Mouse (Mus musculus) liver (tissue): ENCODE measurements around the gene Parp12.

Experiments
- DNase-seq: peaks from one replicate; pipeline ENCODE4 v3.0.0-alpha.2; 2020; ENCODE audit warnings: mixed read lengths

The Parp12 gene

DNA sequence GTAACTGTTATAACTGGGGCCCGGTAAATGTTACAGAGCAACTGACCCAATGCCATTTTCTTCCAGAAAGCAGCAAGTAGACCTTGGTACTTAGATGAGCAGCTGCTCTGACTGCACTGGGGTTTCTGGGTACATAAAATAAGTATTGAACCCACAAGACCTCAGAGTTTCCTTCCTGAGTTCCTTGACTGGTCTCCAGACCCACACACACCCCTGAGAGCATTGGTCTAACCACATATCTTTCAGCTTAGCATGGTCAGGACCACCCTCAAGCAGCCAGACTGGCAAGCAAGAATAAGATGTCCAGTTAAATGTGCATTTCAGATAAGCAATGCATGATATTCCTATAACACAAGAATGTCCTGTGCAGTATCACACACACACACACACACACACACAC lies 61.0 kb downstream of the Parp12 start:
- DNase-seq = no peak

DNA sequence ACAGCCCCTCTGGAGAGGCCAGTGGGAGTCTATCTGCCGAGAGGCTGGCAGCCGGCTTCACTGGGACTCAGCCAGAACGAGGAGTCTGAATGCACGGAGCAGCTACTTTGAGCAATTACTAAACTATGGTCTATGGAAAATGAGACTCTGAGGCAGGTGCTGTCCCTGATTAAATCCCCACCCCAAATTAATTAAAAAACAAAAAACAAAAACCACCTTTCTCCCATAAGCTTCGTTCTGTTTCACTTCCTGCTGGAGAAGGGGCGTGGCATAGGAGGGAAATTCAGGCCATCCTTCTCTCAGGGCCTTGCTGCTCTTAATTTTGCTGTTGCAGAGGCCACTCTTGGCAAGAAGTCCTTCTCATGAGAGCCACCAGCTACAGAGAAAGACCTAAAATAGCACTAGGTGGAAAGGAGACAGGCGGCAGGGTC lies 62.3 kb downstream of the Parp12 start:
- DNase-seq = no peak

DNA sequence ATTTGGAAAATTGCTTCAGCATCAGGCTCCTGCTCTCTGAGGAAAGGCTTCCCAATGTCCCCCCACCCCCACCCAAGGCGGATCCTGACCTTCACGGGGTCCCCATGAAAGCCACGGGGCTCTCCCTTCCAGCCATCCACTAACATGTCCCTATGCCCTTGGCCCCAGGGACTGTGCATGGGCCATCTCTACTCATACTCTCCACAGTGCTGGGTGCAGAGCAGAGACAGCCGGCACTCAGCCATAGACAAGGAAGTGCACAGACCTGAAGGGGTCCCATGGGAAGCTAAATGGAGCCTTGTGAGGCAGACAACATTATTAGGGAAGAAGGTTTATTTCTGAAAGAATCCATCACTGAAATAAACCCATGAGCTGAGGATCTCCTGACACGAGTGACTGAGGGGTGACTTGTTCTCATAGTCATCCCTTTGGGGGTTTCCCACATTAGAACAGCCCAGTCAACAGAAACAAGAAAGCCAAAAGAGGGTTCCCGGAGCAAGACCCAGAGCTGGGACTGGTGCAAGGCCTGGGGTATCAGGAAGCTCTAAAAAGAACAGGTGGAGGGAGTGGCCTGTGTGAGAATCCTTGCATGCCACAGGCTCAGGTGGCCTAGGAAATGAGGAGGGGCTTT lies 63.2 kb downstream of the Parp12 start:
- DNase-seq = no peak

DNA sequence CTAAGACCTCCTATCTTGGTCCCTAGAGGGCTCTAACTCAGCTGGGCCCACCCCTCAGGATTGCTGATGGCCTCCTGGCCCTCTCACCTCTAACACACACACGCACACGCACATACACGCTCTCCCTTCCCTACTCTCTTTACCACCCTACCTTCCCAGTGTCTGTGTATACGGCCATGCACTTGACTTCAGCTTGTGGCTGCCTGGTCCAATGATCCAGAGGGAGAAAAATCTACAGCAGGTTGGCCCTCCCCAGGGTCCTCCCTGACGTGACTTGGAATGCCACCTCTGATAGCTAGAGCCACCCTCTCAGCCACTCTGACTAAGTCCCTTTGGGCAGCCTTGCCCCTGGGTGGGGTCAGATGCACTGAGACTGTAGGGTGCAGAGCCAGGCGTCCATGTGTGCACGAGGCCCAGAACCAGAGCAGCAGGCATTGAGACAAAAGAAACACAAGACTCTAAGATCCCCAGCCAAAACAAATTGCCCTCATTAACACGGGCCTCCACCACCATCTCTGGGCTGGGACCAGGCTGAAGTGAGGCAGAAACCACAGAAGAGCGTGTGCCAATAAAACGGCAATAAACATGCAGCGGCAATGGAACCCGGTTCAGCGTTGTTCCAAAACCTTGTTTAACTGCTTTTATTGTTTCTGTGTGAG lies 63.8 kb downstream of the Parp12 start:
- DNase-seq = no peak

DNA sequence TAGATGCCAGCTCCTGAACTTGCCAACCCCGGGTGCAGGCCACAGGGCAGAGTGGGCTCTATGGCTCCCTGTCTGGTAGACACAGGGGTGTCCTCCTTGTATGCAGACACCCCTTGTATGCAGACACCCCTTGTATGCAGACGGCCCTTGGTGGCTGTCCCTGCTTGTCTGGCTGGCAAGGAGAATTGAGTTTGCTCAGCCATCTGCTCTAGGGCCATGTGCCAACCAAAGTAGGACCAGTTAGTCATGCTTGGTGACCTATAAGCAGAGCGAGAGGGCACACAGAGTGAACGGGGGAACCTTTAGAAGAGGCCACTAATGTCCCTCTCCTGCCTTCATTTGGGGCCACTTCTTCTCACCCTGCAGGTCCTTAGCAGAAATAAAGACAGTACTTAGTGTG lies 65.5 kb downstream of the Parp12 start:
- DNase-seq = no peak

DNA sequence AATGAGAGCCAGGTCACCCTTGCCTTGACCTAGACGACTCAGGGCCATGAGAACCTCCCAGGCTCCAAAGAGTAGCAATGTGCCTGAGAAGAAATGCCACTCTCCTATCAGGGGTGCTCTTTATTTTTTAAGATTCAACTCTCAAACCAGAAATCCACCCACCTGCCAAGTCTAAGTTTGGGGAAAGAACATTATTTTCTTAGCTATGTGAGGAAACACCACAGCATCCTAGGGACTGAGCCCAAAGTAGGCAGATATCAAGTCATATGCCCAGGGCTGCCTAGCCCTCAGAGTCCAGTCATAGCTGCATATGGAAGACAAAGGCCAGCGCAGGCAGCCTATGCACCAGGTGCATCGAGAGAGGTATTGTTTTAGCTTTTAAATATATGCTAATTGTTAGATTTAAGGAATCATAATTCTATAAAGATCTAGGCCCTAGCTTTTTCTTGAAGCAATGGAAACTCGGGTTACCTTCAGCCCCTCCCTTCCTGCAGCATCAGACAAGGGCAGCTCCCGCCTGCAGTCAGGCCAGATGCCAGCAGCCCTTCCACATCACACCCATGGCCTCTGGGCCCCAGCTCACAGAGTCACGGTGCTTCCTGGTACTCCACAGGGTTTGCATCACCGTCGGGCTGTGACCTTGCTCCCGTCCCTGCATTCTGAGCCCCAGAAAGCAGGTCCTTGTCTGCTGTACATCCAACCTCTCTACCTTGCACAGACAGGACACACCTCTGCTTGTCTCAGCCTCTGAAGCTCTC lies 66.2 kb downstream of the Parp12 start:
- no peak for DNase-seq

DNA sequence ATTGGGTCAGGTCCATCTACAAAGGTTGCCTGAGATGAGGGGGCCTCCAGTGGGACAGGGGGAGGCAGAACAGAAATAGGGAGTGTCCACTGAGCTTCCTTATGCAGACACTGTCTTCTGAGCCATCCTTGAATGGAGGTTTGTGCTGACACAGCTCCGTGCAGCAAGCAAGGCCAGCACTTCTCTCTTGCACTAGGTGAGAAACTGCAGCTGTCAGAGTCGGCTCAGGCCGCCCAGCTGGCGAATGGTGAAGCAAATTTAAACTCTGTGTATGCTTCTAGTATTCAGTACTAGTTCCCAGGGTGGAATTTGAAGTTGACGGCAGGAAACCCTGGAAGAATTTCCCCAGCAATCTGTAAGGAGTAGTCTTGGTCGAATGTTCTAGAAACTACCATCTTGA lies 67.3 kb downstream of the Parp12 start:
- no peak for DNase-seq

DNA sequence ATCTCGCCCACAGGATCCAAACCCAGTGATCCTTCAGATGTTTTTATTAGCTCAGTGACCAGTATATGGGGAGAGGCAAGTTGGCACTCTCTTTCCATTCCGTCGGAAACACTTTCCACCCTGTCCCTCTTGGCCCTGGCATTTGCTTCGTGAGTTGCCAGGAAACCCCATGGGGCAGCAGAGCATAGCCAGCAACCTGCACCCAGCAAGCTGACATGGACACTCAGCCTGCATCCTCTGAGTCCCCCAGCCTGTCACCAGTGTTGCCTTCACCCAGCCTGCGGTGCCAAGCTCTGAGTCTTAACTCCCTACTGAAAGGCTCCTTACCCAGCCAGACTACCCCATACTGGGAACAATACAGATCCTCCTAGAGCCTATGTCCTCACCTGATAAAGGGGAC lies 69.0 kb downstream of the Parp12 start:
- no peak for DNase-seq

DNA sequence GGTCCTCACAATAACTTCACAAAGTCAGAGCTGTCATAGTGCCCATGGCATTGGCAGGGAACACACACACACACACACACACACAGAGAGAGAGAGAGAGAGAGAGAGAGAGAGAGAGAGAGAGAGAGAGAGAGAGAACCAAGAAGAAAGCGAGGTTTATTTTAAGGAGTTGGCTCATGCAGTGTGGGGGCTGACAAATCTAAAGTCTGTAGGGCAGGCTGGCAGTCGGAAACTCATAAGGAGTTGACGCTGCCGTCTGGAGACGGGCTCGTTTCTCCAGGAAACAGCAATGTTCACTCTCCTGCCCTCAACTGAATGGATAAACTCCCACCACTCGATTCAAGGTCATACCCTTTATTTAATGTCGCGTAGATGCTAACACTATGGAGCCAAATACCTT lies 77.7 kb downstream of the Parp12 start:
- DNase-seq = no peak
